Mouse (Mus musculus): ENCODE measurements around the gene Itgb5. TPM values are rescaled to one million over a fixed set of nuclear protein-coding genes. Genes with fewer than 3 reads are reported as not detected.

Gene Itgb5
- polyA plus RNA-seq, 1 experiment from 2014 or later: 16.8 TPM

DNA sequence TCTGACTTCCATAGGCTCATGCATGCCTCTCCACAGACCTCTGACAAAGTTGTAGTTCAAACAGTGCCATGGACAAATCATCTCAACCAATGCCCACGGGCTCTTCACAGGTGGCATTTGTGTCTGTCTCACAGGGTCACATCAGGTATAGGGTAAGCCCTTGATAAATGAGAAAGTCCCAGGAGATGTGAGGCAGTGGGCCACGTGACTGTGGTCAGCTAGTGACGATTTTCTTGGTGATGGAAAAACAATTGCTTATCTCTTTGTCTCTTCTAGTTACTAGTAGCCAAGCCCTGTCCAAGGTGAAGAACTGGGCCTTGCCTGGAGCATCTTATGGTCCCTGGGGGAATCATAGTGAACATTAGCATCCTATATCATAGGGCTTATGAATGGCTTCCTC lies 32.7 kb upstream of the Itgb5 start:
- Histone ChIP-seq H3K36me3 (ENCODE audit: insufficient read depth, low read length) (no peaks in the 10 kb centered on the region), H3K4me2 (replicated peaks; ENCODE audit: low read depth, low read length) (no peak overlapping the region), H3K4me1 (ENCODE audit: insufficient read depth, low read length) (no peaks in the 10 kb centered on the region), H3K4me3 (ENCODE audit: low read length) (no peak overlapping the region), H3K9me3 (ENCODE audit: low read length) (no peaks in the 10 kb centered on the region), H3K9ac (replicated peaks; ENCODE audit: low read length) (no peak overlapping the region), H3K27ac (ENCODE audit: low read length) (no peak overlapping the region), H3K27me3 (ENCODE audit: insufficient read depth, low read length) (no peaks in the 10 kb centered on the region)
- WGBS: 89% methylated on average over 3 of the region's 3 CpGs
- no peak for ATAC-seq (ENCODE audit: low FRiP score, low TSS enrichment)

DNA sequence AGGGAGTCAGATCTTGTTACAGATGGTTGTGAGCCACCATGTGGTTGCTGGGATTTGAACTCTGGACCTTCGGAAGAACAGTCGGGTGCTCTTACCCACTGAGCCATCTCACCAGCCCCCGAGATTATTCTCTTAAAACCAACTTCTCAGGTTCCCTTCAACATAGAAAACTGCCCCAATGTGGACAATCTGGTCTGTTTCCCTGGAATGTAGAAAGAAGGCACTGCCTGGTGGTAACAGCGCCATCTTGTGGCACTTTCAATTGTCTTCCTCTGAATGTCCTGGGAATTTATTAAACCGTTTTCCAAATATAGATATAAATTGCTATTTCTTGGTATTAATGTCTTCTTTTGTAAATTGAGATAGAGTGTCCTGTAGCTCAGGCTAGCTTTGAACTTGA lies 31.6 kb upstream of the Itgb5 start:
- Histone ChIP-seq H3K4me1 (ENCODE audit: insufficient read depth, low read length) (no peaks in the 10 kb centered on the region), H3K9me3 (ENCODE audit: low read length) (no peaks in the 10 kb centered on the region), H3K27me3 (ENCODE audit: insufficient read depth, low read length) (no peaks in the 10 kb centered on the region), H3K27ac (ENCODE audit: low read length) (no peak overlapping the region), H3K4me2 (replicated peaks; ENCODE audit: low read depth, low read length) (no peak overlapping the region), H3K4me3 (ENCODE audit: low read length) (no peak overlapping the region), H3K9ac (replicated peaks; ENCODE audit: low read length) (no peak overlapping the region), H3K36me3 (ENCODE audit: insufficient read depth, low read length) (no peaks in the 10 kb centered on the region)
- WGBS: 37% methylated on average over 5 of the region's 5 CpGs
- ATAC-seq (ENCODE audit: low FRiP score, low TSS enrichment): no peak

DNA sequence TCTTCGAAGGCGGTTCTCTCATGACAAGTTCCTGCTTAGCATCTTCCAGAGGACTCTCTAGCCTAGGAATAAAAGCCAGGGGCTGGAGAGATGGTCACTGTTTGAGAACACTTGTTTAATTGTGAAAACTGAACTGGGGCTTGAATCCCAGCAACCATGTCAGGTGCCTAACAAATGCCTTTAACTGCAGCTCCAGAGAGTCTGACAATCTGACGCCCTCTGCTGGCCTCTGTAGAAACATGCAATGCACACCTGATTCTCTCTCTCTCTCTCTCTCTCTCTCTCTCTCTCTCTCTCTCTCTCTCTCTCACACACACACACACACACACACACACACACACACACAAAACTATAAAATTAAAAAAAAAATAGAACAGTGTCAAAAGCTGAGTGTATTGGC lies 19.5 kb upstream of the Itgb5 start:
- Histone ChIP-seq H3K4me1 (ENCODE audit: insufficient read depth, low read length) (no peaks in the 10 kb centered on the region), H3K36me3 (ENCODE audit: insufficient read depth, low read length) (no peaks in the 10 kb centered on the region), H3K4me2 (replicated peaks; ENCODE audit: low read depth, low read length) (no peak overlapping the region), H3K4me3 (ENCODE audit: low read length) (no peak overlapping the region), H3K9ac (replicated peaks; ENCODE audit: low read length) (no peak overlapping the region), H3K27me3 (ENCODE audit: insufficient read depth, low read length) (no peaks in the 10 kb centered on the region), H3K27ac (ENCODE audit: low read length) (no peak overlapping the region), H3K9me3 (ENCODE audit: low read length) (peaks cover 11% of the 10 kb centered on the region)
- ATAC-seq (ENCODE audit: low FRiP score, low TSS enrichment): no peak
- WGBS: 72% methylated on average over 3 of the region's 3 CpGs

DNA sequence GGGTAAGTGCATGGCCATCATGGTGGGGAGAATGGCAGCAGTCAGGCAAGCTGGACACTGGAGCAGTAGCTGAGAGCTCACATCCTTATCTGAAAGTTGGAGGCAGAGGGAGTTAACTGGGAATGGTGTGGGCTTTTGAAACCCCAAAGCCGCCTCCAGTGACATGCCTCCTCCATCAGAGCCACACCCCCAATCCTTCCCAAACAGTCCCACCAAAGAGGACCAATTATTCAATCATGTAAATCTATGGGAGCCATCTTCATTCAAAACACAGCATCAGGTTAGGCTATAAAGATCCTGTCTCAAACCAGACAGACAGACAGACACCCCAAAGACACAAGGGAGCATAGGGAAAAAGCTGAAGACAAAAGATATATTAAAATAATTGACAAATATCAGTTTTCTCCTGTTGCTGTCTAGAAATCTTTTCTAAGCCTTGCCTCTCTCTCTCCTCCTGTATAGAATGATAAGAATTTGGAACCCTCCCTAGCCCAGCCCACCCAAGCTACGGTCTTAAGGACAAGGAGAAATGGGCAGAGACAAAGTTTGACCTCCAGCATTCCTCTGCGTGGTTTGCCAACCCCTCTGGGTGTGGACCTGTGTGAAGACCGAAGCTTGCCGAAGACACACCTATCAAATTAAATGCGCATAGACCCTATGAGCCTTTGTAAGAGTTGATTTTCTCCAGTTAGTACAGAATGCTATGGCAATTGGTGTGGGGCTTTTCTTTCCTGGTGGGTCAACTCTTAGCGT lies 10.9 kb upstream of the Itgb5 start:
- no peaks in the 10 kb centered on the region for H3K4me1 ChIP-seq (ENCODE audit: insufficient read depth, low read length)
- H3K27me3 ChIP-seq (ENCODE audit: insufficient read depth, low read length): 0 out of 2 replicates have a peak, but pooled peaks cover 2% of the 10 kb centered on the region
- 0 out of 2 replicates have a peak, but pooled peaks cover 3% of the 10 kb centered on the region for H3K9me3 ChIP-seq (ENCODE audit: low read length)
- no peak overlapping the region for H3K9ac ChIP-seq (replicated peaks; ENCODE audit: low read length)
- H3K27ac ChIP-seq (ENCODE audit: low read length): no peak overlapping the region
- no peak for ATAC-seq (ENCODE audit: low FRiP score, low TSS enrichment)
- no peak overlapping the region for H3K4me2 ChIP-seq (replicated peaks; ENCODE audit: low read depth, low read length)
- H3K36me3 ChIP-seq (ENCODE audit: insufficient read depth, low read length): no peaks in the 10 kb centered on the region
- 78% methylated on average over 7 of the region's 7 CpGs for WGBS
- H3K4me3 ChIP-seq (ENCODE audit: low read length): no peak overlapping the region

DNA sequence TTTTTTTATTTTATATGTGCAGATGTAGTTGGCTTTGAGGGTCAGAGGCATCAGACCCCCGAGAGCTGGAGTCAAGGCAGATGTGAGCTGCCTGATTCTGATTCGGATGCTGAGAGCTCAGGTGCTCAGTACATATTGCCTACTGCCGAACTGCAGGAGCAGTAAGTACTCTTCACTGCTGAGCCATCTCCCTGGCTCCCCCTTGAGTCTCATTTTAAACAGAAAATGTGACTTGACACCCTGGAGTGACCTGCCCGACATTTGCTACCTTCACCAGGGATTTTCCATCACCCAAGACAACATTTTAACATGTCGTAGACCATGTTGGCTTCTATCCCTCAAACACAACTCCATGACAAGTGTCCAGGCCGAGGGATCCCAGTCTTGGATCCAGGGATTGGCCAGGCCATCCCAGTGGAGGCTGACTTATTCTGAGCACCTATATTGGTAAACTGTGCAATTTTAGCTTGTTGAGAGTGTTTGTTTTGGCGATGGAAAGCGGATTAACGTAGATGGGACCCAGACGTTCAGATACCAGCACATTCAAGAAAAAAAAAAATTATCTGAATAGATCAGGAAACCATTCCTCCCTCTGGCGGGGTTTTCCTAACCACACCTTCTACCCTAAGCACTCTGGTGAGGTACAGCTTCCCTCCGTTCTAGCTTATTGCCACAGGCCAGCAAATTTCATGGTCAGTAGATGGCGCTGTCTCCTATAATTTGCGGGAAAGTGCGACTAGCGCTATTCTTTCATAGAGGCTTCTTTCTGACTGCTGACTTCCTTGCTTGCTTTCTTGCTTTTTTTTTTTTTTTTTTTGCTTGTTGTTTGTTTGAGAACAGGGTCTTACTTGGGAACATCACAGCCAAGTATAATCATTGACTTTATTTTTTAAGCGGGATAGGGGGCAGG lies 8.9 kb upstream of the Itgb5 start:
- ATAC-seq (ENCODE audit: low FRiP score, low TSS enrichment): no peak
- Histone ChIP-seq H3K4me2 (replicated peaks; ENCODE audit: low read depth, low read length) (no peak overlapping the region), H3K4me1 (ENCODE audit: insufficient read depth, low read length) (no peaks in the 10 kb centered on the region), H3K27me3 (ENCODE audit: insufficient read depth, low read length) (0 out of 2 replicates have a peak, but pooled peaks cover 2% of the 10 kb centered on the region), H3K36me3 (ENCODE audit: insufficient read depth, low read length) (no peaks in the 10 kb centered on the region), H3K27ac (ENCODE audit: low read length) (no peak overlapping the region), H3K9ac (replicated peaks; ENCODE audit: low read length) (no peak overlapping the region), H3K4me3 (ENCODE audit: low read length) (no peak overlapping the region), H3K9me3 (ENCODE audit: low read length) (0 out of 2 replicates have a peak, but pooled peaks cover 3% of the 10 kb centered on the region)
- 19% methylated on average over 17 of the region's 17 CpGs for WGBS

DNA sequence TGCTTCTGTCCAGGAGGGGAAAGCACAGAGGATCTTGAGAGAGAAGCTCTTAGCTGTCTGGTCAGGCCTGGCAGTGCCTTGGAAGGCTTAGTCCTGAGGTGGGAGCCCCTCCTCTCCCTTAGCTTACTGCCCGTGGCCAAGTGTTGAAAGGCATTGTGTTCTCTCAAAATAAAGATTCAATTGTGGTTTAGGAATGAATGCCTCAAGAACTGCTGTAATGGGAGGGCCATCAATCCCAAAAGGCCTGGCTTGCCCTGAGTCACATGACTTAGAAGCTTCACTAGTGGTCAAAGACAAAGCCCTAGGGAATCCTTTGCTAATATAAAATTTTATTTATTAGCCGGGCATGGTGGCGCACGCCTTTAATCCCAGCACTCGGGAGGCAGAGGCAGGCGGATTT lies 4.9 kb upstream of the Itgb5 start:
- no peak overlapping the region for H3K4me3 ChIP-seq (ENCODE audit: low read length)
- ATAC-seq (ENCODE audit: low FRiP score, low TSS enrichment): no peak
- H3K27me3 ChIP-seq (ENCODE audit: insufficient read depth, low read length): peaks cover 8% of the 10 kb centered on the region; the same call in 1 of the 2 replicates
- no peak overlapping the region for H3K9ac ChIP-seq (replicated peaks; ENCODE audit: low read length)
- no peaks in the 10 kb centered on the region for H3K9me3 ChIP-seq (ENCODE audit: low read length)
- H3K4me2 ChIP-seq (replicated peaks; ENCODE audit: low read depth, low read length): no peak overlapping the region
- H3K27ac ChIP-seq (ENCODE audit: low read length): no peak overlapping the region
- no peaks in the 10 kb centered on the region for H3K36me3 ChIP-seq (ENCODE audit: insufficient read depth, low read length)
- peaks cover 5% of the 10 kb centered on the region for H3K4me1 ChIP-seq (ENCODE audit: insufficient read depth, low read length)
- WGBS: 84% methylated on average over 5 of the region's 6 CpGs

DNA sequence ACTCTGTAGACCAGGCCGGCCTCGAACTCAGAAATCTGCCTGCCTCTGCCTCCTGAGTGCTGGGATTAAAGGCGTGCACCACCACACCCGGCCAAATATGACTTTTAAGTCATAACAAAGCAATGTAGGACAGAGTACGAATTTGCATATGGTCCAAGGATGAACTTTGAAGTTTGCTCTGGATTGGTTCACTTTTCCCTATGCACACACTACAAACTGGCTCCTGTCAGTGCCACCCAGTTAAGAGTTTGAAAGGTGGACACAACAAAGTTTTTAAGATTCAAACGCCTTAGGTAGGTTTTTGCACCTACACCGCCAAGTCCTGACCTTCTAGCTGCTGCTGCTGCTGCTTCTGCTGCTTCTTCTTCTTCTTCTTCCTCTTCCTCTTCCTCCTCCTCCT lies 969 bp upstream of the Itgb5 start:
- H3K27me3 ChIP-seq (ENCODE audit: insufficient read depth, low read length): peaks cover 6% of the 10 kb centered on the region; the same call in 1 of the 2 replicates
- no peak overlapping the region for H3K4me3 ChIP-seq (ENCODE audit: low read length)
- H3K27ac ChIP-seq (ENCODE audit: low read length): no peak overlapping the region
- 87% methylated on average over 7 of the region's 7 CpGs for WGBS
- ATAC-seq (ENCODE audit: low FRiP score, low TSS enrichment): no peak
- no peaks in the 10 kb centered on the region for H3K36me3 ChIP-seq (ENCODE audit: insufficient read depth, low read length)
- H3K4me1 ChIP-seq (ENCODE audit: insufficient read depth, low read length): peaks cover 27% of the 10 kb centered on the region
- H3K9ac ChIP-seq (replicated peaks; ENCODE audit: low read length): no peak overlapping the region
- no peak overlapping the region for H3K4me2 ChIP-seq (replicated peaks; ENCODE audit: low read depth, low read length)
- no peaks in the 10 kb centered on the region for H3K9me3 ChIP-seq (ENCODE audit: low read length)

DNA sequence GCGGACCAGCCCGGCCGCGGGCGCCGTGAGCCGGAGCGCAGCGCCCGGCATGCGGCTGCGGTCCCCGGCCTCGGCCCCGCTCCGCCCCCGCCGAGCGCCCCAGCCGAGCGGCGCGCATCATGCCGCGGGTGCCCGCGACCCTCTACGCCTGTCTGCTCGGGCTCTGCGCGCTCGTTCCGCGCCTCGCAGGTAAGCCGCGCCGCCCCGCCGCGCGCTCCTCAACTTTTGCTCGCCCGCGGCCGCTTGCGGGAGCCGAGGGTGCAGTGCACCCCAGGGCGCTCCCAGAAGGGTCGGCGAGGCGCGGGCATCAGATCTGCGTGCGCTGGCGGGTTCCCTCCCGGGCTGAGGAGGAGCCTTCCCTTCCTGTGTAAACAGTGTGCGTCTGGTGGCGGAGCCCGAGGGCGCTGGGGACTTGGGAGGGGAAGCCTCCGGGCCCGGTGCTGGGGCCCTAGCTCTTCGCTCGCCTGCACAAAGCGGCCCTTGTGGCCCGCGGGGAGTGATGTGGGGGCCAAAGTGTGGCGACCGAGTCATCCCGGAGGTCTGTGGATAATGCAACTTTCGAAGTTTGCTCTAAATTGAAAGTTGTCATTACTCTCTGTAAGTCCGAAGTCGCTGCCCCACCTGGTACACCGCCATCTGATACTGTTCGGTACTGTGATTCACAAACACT lies 512 bp downstream of the Itgb5 start:
- Histone ChIP-seq H3K36me3 (ENCODE audit: insufficient read depth, low read length) (no peaks in the 10 kb centered on the region), H3K4me2 (replicated peaks; ENCODE audit: low read depth, low read length) (peak overlapping the region; percentile 87), H3K9me3 (ENCODE audit: low read length) (no peaks in the 10 kb centered on the region), H3K4me1 (ENCODE audit: insufficient read depth, low read length) (peaks cover 41% of the 10 kb centered on the region), H3K4me3 (ENCODE audit: low read length) (peak overlapping the region; percentile 75), H3K27me3 (ENCODE audit: insufficient read depth, low read length) (peaks cover 6% of the 10 kb centered on the region; the same call in 1 of the 2 replicates), H3K9ac (replicated peaks; ENCODE audit: low read length) (peak overlapping the region; percentile 85), H3K27ac (ENCODE audit: low read length) (peak overlapping the region; percentile 77)
- under 1% methylated on average over 68 of the region's 76 CpGs for WGBS
- peak; percentile 67 for ATAC-seq (ENCODE audit: low FRiP score, low TSS enrichment)

DNA sequence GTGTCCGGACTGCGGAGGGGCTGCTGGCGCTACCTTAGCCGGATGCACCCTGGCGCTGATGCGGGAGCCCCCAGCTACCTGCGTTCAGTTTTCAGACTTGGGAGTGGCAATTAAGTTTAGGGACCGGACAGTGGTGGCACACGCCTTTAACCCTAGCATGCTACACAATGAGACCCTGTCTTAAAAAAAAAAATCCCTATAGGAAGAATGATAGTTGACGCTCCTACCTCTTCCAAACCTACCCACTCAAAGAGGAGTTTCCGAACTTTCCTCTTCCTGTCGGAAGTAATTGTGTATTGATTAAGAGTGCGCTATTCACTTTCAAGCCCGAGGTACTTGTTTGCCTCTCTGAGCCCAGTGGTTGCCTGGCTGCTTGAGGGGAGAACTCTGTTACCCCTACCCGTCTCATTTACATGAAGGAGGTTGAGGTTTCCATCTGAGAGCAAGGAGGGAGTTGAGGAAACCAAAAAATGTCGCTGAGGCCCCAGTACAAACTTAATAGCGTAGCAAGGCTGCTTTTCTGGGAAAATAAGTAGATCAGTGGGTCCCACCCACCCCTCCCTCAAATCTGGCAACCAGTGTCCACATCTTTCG lies 1.1 kb downstream of the Itgb5 start:
- WGBS: 4% methylated on average over 18 of the region's 18 CpGs
- H3K4me1 ChIP-seq (ENCODE audit: insufficient read depth, low read length): peaks cover 44% of the 10 kb centered on the region
- H3K27ac ChIP-seq (ENCODE audit: low read length): peak overlapping the region; percentile 77; the same call in 1 of the 2 replicates
- no peaks in the 10 kb centered on the region for H3K9me3 ChIP-seq (ENCODE audit: low read length)
- peaks cover 6% of the 10 kb centered on the region; the same call in 1 of the 2 replicates for H3K27me3 ChIP-seq (ENCODE audit: insufficient read depth, low read length)
- peak overlapping the region; percentile 85 for H3K9ac ChIP-seq (replicated peaks; ENCODE audit: low read length)
- no peaks in the 10 kb centered on the region for H3K36me3 ChIP-seq (ENCODE audit: insufficient read depth, low read length)
- H3K4me2 ChIP-seq (replicated peaks; ENCODE audit: low read depth, low read length): peak overlapping the region; percentile 87
- peak overlapping the region; percentile 75 for H3K4me3 ChIP-seq (ENCODE audit: low read length)
- ATAC-seq (ENCODE audit: low FRiP score, low TSS enrichment): no peak

Measured in kidney, embryonic 16.5 days (tissue).